Mouse (Mus musculus): ENCODE data around the gene Daam2.

GRCm38 (mm10) chr17:49522435-49522834 lies 41.7 kb downstream of the Daam2 start:
- TF ChIP-seq CTCF (IDR thresholded peaks at IDR 0.05; ENCODE audit: extremely low read depth, insufficient read length, insufficient replicate concordance, low read depth, low read length) (no peak), POLR2A (IDR thresholded peaks at IDR 0.05; ENCODE audit: low read depth, low read length) (no peak)
